Mouse (Mus musculus): Measurements from ENCODE around the gene Tmem176b.

DNA sequence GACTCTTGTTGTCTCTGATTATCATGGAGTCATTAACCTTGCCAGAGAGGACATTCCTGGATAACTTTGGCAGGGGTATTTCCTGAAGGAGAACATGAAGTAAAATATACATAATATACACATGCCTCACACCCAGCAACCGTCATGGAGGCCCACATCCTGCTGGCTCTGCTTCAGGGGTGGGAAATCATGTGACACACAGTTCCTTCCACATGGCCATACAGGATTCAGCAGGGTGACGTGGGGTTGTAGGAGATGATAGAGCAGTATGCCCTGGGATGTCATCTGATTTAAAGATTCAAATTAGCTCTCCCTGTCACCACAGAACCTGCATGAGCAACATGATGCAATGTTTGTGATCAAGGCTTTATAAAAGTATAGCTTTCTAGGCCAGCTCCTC lies 53.4 kb downstream of the Tmem176b start:
- TF ChIP-seq MAFK (IDR thresholded peaks at IDR 0.05; ENCODE audit: insufficient read depth, low read depth, low read length) (no peak), ZNF384 (IDR thresholded peaks at IDR 0.05; ENCODE audit: low read depth, low read length) (no peak)
